Mouse (Mus musculus) limb, embryonic 13.5 days (tissue): ENCODE data around the gene 0610037L13Rik. TPM values are rescaled to one million over a fixed set of nuclear protein-coding genes. Genes with fewer than 3 reads are reported as not detected.

ENCODE experiments used
- ATAC-seq: fragments of 200-750 bp; cut with Nextera tagmentation; 2 replicates; pipeline ENCODE4 v1.8.0; 2017; ENCODE audit warnings: low read depth, moderate number of reproducible peaks, moderate TSS enrichment; ENCODE audit not compliant: low FRiP score
- H3K27ac ChIP-seq: fragments of 300-500 bp; sonication (generic); 2 replicates; pipeline ENCODE4 v1.5.1; 2015; ENCODE audit warnings: inconsistent platforms, mild to moderate bottlenecking, moderate library complexity
- H3K27me3 ChIP-seq: fragments of 300-500 bp; sonication (generic); 2 replicates; pipeline ENCODE4 v1.6.1; 2015; ENCODE audit warnings: mild to moderate bottlenecking, inconsistent platforms
- H3K36me3 ChIP-seq: fragments of 300-500 bp; sonication (generic); 2 replicates; pipeline ENCODE4 v1.6.1; 2015; ENCODE audit warnings: inconsistent platforms, mild to moderate bottlenecking, moderate library complexity
- H3K4me1 ChIP-seq: fragments of 300-500 bp; sonication (generic); 2 replicates; pipeline ENCODE4 v1.6.1; 2015; ENCODE audit warnings: inconsistent platforms
- H3K4me2 ChIP-seq: fragments of 300-500 bp; sonication (generic); replicated peaks from 2 replicates; pipeline ENCODE4 v1.6.1; 2015; ENCODE audit warnings: inconsistent platforms, mild to moderate bottlenecking, moderate library complexity
- H3K4me3 ChIP-seq: fragments of 300-500 bp; sonication (generic); 2 replicates; pipeline ENCODE4 v1.5.1; 2015; ENCODE audit warnings: moderate library complexity, mild to moderate bottlenecking, inconsistent platforms
- H3K9ac ChIP-seq: fragments of 300-500 bp; sonication (generic); 2 replicates; pipeline ENCODE4 v1.6.1; 2015; ENCODE audit warnings: mild to moderate bottlenecking, inconsistent platforms
- H3K9me3 ChIP-seq: fragments of 300-500 bp; sonication (generic); 2 replicates; pipeline ENCODE4 v1.6.1; 2016; ENCODE audit warnings: inconsistent platforms
- WGBS: fragments of 180-500 bp; shearing (Covaris S2); methylation state at CpG from one replicate; pipeline ENCODE4 v1.1.7; 2015; 5-methylcytosine and 5-hydroxymethylcytosine counted together
- polyA plus RNA-seq: library from polyadenylated mRNA; unstranded; fragments of >200 nt; fragmentation: Nextera tagmentation; extraction: Ambion mirVana; gene quantifications from 2 replicates; pipeline ENCODE4 v1.2.1, GENCODE M21; 2015

The 0610037L13Rik gene
- polyA plus RNA-seq, 1 experiment from 2014 or later: 148 TPM

DNA sequence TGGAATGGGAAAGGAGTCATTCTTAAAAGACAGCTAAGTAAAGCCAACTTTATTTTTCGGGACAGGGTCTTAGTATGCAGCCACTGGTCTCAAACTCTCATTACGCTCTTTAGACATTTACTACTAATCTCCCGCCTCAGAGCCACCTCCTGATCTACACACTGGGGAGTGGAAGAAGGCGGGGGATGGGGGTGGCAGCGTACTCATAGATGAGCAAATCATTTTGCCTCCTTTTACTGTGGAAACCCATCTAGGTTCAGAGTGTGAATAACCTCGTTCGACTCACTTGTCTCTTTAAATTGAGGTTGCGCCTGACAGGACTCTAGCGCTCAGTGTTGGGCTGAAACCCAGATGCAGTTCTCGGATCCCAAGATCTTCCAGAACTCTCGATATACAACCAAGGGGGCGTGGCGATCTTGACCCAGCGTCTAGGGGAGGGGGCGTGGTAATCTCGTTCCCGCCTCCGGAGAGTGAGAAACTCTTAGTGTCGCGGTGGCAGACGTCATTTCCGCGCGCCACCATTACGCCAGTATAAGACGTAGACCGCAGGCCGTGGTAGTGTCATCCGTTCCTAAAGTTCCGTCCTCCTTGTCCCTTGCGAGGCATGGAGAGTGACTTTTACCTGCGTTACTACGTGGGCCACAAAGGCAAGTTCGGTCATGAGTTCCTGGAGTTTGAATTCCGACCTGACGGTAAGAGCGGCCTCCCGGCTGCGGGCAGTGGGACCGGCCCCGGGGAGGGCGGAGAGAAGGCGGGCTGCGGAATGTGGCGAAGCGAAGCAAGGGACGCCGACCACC lies 10.2 kb upstream of the 0610037L13Rik start, which contains the start of gene Magoh:
TSS of gene Magoh (plus strand) at position 502 of the 797 bp plus-strand sequence.
- Histone ChIP-seq H3K4me2 (peak within 1 kb of the TSS; percentile 92), H3K9me3 (no peaks in the 10 kb centered on the region), H3K4me1 (peaks cover 16% of the 10 kb centered on the region), H3K36me3 (peaks cover 35% of the 10 kb centered on the region), H3K4me3 (peak within 1 kb of the TSS; percentile 89), H3K27ac (peak within 1 kb of the TSS; percentile 79), H3K9ac (peak within 1 kb of the TSS; percentile 84), H3K27me3 (no peaks in the 10 kb centered on the region)
- WGBS: 3% methylated on average over 48 of the region's 48 CpGs
- ATAC-seq: peak; percentile 97

DNA sequence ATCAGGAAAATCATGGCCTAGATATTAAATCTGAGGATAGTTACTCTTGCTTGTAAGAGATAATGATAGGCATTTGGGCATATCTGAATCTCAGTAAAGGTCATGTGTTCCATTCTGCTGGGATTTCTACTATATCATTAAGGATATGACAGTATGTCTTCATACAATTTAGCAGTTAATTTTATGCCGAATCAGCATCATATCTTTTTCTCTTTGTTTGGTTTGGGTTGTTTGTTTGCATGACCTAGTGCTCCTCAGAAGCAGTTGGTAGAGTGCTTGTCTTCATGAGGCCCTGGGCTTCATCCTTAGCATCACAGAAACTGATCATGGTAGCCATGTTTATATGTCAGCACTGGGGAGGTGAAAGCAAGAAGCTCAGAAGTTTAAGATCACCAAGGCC lies 8.0 kb upstream of the 0610037L13Rik start:
- Histone ChIP-seq H3K9ac (no peak overlapping the region), H3K36me3 (peaks cover 56% of the 10 kb centered on the region)
- 95% methylated on average over 1 of the region's 1 CpGs for WGBS

DNA sequence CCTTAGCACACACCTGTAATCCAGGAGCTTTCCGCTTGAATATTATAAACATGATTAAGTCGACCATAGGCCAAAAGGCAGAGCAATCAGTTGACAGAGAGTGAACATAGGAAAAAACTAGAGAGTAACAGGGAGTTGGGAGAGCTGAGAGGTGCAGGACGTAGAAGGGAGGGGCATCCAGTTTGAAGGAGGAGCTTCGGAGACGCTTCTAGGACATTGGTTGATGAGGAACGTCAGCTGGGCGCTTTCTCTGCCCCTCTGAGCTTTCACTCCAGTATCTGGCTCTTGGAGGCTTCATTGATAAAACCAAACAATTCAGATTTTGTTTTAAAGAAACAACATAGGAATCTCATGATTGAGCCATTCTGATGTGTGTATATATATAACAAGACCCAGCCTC lies 3.2 kb upstream of the 0610037L13Rik start:
- H3K36me3 ChIP-seq: peaks cover 61% of the 10 kb centered on the region
- H3K9ac ChIP-seq: no peak overlapping the region
- 79% methylated on average over 7 of the region's 7 CpGs for WGBS
- H3K27ac ChIP-seq: no peak overlapping the region
- no peaks in the 10 kb centered on the region for H3K27me3 ChIP-seq
- ATAC-seq: no peak
- H3K9me3 ChIP-seq: no peaks in the 10 kb centered on the region
- H3K4me1 ChIP-seq: peaks cover 12% of the 10 kb centered on the region
- H3K4me3 ChIP-seq: no peak overlapping the region
- no peak overlapping the region for H3K4me2 ChIP-seq

More for the DNA sequence above, 8.0 kb upstream of the 0610037L13Rik start:
- no peak for ATAC-seq
- H3K4me2 ChIP-seq: no peak overlapping the region
- no peaks in the 10 kb centered on the region for H3K27me3 ChIP-seq
- H3K27ac ChIP-seq: no peak overlapping the region
- no peaks in the 10 kb centered on the region for H3K9me3 ChIP-seq
- no peak overlapping the region for H3K4me3 ChIP-seq
- H3K4me1 ChIP-seq: peaks cover 16% of the 10 kb centered on the region

DNA sequence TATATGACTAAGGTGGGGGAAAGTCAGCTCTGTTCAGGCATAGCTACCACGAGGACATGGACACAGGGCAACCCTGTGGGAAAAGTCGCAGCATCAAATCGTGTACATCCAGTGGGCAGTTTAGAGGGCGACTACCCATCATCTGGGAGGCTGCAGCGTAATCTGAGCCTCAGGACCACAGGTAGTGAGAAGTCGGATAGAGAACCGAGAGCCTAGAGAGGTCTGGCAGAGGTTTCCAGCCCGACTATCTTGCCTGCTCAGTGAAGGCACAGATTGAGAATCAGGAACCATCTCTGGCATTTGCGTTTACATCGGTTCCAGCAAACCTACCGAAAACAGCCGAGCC lies 255 bp upstream of the 0610037L13Rik start:
- no peaks in the 10 kb centered on the region for H3K27me3 ChIP-seq
- peak overlapping the region; percentile 60 for H3K4me3 ChIP-seq
- peak overlapping the region; percentile 76 for H3K9ac ChIP-seq
- peak overlapping the region; percentile 83 for H3K4me2 ChIP-seq
- ATAC-seq: peak; percentile 4; the same call in 1 of the 2 replicates
- peak overlapping the region; percentile 91 for H3K27ac ChIP-seq
- under 1% methylated on average over 12 of the region's 12 CpGs for WGBS
- H3K9me3 ChIP-seq: no peaks in the 10 kb centered on the region
- H3K36me3 ChIP-seq: peaks cover 58% of the 10 kb centered on the region
- H3K4me1 ChIP-seq: peaks cover 12% of the 10 kb centered on the region

DNA sequence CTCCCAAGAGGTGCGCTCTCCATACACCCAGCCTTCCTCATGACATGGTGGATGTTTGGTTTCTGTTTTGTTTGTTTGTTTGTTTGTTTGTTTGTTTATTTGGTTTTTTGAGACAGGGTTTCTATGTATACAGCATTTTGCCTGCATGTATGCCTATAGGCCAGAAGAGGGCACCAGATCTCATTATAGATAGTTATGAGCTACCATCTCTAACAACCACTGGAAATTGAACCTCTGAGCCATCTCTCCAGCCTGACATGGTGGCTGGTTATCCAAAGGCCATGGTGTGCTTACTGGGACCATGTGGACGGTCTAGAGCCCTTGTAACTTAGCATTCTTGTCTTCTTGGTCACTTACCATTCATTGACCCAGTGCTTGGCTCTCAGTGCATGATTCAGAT lies 3.0 kb downstream of the 0610037L13Rik start:
- Histone ChIP-seq H3K9me3 (no peaks in the 10 kb centered on the region), H3K4me1 (peaks cover 12% of the 10 kb centered on the region), H3K36me3 (peaks cover 58% of the 10 kb centered on the region), H3K27ac (no peak overlapping the region), H3K27me3 (no peaks in the 10 kb centered on the region), H3K4me2 (no peak overlapping the region), H3K9ac (no peak overlapping the region), H3K4me3 (no peak overlapping the region)
- ATAC-seq: no peak
- 79% methylated on average over 2 of the region's 2 CpGs for WGBS

DNA sequence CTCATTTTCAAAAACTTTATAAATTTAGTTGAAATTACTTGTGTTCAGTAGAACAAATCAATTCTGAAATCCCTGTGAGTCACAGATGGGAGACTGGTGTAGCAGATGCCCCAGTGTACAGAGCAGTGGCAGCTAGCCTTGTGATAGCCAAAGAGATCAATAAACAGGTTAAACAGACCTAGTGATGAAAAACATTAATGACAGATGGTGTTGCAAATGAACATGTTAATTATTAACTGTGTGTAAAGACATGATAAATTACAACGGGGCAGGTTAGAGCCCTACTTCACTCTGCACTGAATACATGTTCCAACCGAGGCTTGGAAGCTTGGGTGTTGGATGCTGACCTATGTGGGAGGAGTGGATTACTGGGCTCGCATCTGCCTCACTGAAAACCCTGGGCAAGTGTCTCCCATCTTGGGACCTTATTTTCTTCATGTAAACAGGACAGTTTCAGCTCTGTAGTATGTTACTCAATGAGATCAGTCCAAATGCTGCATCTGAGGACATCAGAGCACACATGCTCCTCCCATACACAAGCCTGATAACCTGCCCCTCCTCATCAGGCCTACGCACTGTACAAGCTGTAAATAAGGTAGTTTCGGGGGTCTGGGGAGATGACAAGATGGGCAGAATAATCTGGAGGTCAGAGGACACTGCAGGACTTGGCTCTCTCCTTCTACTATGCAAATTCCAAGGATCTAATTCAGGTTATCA lies 9.8 kb downstream of the 0610037L13Rik start:
- no peaks in the 10 kb centered on the region for H3K27me3 ChIP-seq
- H3K4me3 ChIP-seq: no peak overlapping the region
- H3K36me3 ChIP-seq: peaks cover 73% of the 10 kb centered on the region
- H3K4me2 ChIP-seq: no peak overlapping the region
- no peaks in the 10 kb centered on the region for H3K9me3 ChIP-seq
- H3K4me1 ChIP-seq: no peaks in the 10 kb centered on the region
- H3K27ac ChIP-seq: no peak overlapping the region
- WGBS: 89% methylated on average over 5 of the region's 5 CpGs
- no peak for ATAC-seq
- H3K9ac ChIP-seq: no peak overlapping the region

- Histone ChIP-seq H3K4me3 (no peak overlapping the region), H3K9ac (no peak overlapping the region), H3K27ac (no peak overlapping the region), H3K4me2 (no peak overlapping the region), H3K27me3 (no peaks in the 10 kb centered on the region), H3K36me3 (peaks cover 74% of the 10 kb centered on the region), H3K4me1 (no peaks in the 10 kb centered on the region), H3K9me3 (no peaks in the 10 kb centered on the region)
- ATAC-seq: no peak
- 86% methylated on average over 3 of the region's 3 CpGs for WGBS
Measured at GRCm38 (mm10) chr4:107900206-107900605, 10.6 kb downstream of the 0610037L13Rik start.

GRCm38 (mm10) chr4:107904252-107904651 lies 14.6 kb downstream of the 0610037L13Rik start:
- H3K4me3 ChIP-seq: no peak overlapping the region
- ATAC-seq: no peak
- no peak overlapping the region for H3K9ac ChIP-seq
- no peaks in the 10 kb centered on the region for H3K9me3 ChIP-seq
- WGBS: 92% methylated on average over 10 of the region's 10 CpGs
- no peak overlapping the region for H3K27ac ChIP-seq
- no peak overlapping the region for H3K4me2 ChIP-seq
- no peaks in the 10 kb centered on the region for H3K27me3 ChIP-seq
- H3K36me3 ChIP-seq: peaks cover 69% of the 10 kb centered on the region
- H3K4me1 ChIP-seq: no peaks in the 10 kb centered on the region

DNA sequence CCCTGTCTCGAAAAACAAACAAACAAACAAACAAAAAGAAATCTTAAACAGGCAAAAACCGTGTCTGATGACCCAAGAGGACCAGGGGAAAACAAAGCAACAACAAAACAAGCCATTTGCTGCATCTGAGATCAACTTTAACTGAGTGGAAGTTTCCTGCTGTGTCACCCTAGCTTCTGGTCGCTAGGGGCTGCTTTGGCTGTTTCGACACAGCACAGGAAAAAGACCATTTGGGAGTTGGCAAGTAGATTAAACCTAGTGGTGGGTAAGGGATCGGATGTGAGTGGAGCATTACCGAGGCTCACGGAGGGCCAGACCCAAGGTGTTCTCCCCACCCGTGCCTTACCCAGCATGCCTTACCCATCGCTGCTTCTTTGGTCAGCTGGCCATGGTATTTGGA lies 16.9 kb downstream of the 0610037L13Rik start:
- no peak overlapping the region for H3K9ac ChIP-seq
- no peaks in the 10 kb centered on the region for H3K9me3 ChIP-seq
- H3K27me3 ChIP-seq: no peaks in the 10 kb centered on the region
- no peak overlapping the region for H3K27ac ChIP-seq
- no peak overlapping the region for H3K4me3 ChIP-seq
- H3K4me2 ChIP-seq: no peak overlapping the region
- ATAC-seq: no peak
- H3K36me3 ChIP-seq: peaks cover 76% of the 10 kb centered on the region
- WGBS: 83% methylated on average over 9 of the region's 9 CpGs
- no peaks in the 10 kb centered on the region for H3K4me1 ChIP-seq

- 89% methylated on average over 4 of the region's 4 CpGs for WGBS
Measured at GRCm38 (mm10) chr4:107910020-107910419, 20.4 kb downstream of the 0610037L13Rik start.

GRCm38 (mm10) chr4:107920336-107920735 lies 30.7 kb downstream of the 0610037L13Rik start:
- ATAC-seq: no peak
- H3K4me3 ChIP-seq: no peak overlapping the region
- peaks cover 7% of the 10 kb centered on the region; the same call in 1 of the 2 replicates for H3K36me3 ChIP-seq
- no peaks in the 10 kb centered on the region for H3K9me3 ChIP-seq
- no peak overlapping the region for H3K9ac ChIP-seq
- H3K4me2 ChIP-seq: no peak overlapping the region
- H3K4me1 ChIP-seq: peaks cover 21% of the 10 kb centered on the region
- 91% methylated on average over 2 of the region's 2 CpGs for WGBS
- no peaks in the 10 kb centered on the region for H3K27me3 ChIP-seq
- H3K27ac ChIP-seq: no peak overlapping the region

More at GRCm38 (mm10) chr4:107910020-107910419, 20.4 kb downstream of the 0610037L13Rik start:
- Histone ChIP-seq H3K4me3 (no peak overlapping the region), H3K27me3 (no peaks in the 10 kb centered on the region), H3K4me2 (no peak overlapping the region), H3K9ac (no peak overlapping the region), H3K36me3 (peaks cover 72% of the 10 kb centered on the region), H3K9me3 (no peaks in the 10 kb centered on the region), H3K27ac (no peak overlapping the region), H3K4me1 (peaks cover 3% of the 10 kb centered on the region; the same call in 1 of the 2 replicates)
- ATAC-seq: no peak

DNA sequence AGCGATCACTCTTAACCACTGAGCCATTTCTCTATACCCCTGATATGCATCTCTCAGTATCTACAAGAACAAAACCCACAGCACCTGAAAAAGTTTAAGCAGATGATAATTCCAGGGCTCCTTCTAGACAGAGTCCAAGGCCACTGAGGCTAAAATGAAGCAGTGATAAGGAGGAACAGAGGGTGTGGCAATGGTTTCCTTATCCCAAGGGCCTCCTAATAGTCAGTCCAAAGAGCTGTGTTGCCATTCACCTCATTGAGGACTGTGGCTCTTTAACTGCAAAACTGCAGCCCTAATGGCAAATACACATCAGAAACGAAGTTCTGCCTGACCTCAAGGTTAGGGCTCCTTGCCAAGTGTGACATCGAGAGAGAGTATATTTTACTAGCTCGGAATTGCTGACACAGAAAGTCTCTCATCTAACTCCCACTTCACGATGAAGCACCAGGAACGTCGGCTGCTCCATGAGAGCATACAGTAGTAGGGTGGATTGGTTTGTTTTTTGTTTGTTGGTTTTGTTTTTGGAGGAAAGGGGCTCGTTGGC lies 31.6 kb downstream of the 0610037L13Rik start:
- Histone ChIP-seq H3K4me1 (peaks cover 21% of the 10 kb centered on the region), H3K36me3 (peaks cover 7% of the 10 kb centered on the region; the same call in 1 of the 2 replicates), H3K27me3 (no peaks in the 10 kb centered on the region), H3K27ac (no peak overlapping the region), H3K4me2 (no peak overlapping the region), H3K9me3 (no peaks in the 10 kb centered on the region), H3K9ac (no peak overlapping the region), H3K4me3 (no peak overlapping the region)
- ATAC-seq: no peak
- 74% methylated on average over 8 of the region's 8 CpGs for WGBS
